Mouse (Mus musculus): Measurements from ENCODE around the gene Rsph3b.

DNA sequence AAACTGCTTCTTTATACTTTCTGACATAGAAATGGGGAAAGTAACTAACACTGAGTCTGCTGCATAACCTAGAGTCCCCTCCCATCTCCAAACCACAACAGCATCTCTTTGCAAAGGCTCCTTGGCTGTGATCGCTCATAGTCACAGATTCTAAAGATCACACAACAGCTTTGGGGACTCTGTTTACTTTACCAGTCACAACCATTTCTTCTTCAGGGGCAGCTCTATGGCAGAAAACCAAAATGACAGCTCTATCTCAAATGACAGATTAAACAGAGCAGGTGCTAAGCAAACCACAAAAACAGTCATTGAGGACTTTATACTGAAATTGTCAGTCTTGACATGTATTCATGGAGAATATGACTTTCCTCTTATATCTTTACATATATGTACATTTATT is 62.0 kb downstream of the Rsph3b start:
- TF ChIP-seq GATA1 (IDR thresholded peaks at IDR 0.05; ENCODE audit: low read length) (no peak), TAL1 (IDR thresholded peaks at IDR 0.05; ENCODE audit: low read length) (no peak)

Data from erythroblast, embryonic 14.5 days (primary cell).